Mouse (Mus musculus): Measurements from ENCODE around the gene Gm8265.
"Not testable (repeated sequence)": the region's sequence is repeated elsewhere in the genome, so short reads cannot be mapped to it uniquely, and the experiment has no call there.

Gm8265 gene

GRCm38 (mm10) chr14:5632928-5633327, at the start of gene Gm8265:
Gene Gm8265, minus strand, starts transcription at chr14:5633028.
- not testable (repeated sequence) for DNase-seq
